Mouse (Mus musculus) heart, embryonic 11.5 days (tissue): ENCODE results near the gene Notch1. TPM values are rescaled to one million over a fixed set of nuclear protein-coding genes. Genes with fewer than 3 reads are reported as not detected.

ENCODE experiments used
- ATAC-seq: fragments of 200-750 bp; cut with Nextera tagmentation; replicated peaks from 2 replicates; pipeline ENCODE4 v1.8.0; 2017; ENCODE audit warnings: moderate library complexity; ENCODE audit not compliant: insufficient number of reproducible peaks, low FRiP score, low TSS enrichment
- H3K27ac ChIP-seq: fragments of 300-500 bp; sonication (generic); 2 replicates; pipeline ENCODE4 v1.5.1; 2014; ENCODE audit warnings: mild to moderate bottlenecking, low read depth, low read length
- H3K27me3 ChIP-seq: fragments of 300-500 bp; sonication (generic); 2 replicates; pipeline ENCODE4 v1.6.1; 2014; ENCODE audit warnings: mild to moderate bottlenecking, low read length, mixed read lengths; ENCODE audit not compliant: control insufficient read depth, insufficient read depth
- H3K36me3 ChIP-seq: fragments of 300-500 bp; sonication (generic); 2 replicates; pipeline ENCODE4 v1.6.1; 2014; ENCODE audit warnings: mild to moderate bottlenecking, low read length, moderate library complexity, mixed read lengths; ENCODE audit not compliant: control insufficient read depth, insufficient read depth
- H3K4me1 ChIP-seq: fragments of 300-500 bp; sonication (generic); 2 replicates; pipeline ENCODE4 v1.6.1; 2014; ENCODE audit warnings: low read length; ENCODE audit not compliant: control insufficient read depth, insufficient read depth
- H3K4me2 ChIP-seq: fragments of 300-500 bp; sonication (generic); 2 replicates; pipeline ENCODE4 v1.6.1; 2014; ENCODE audit warnings: mild to moderate bottlenecking, moderate library complexity
- H3K4me3 ChIP-seq: fragments of 300-500 bp; sonication (generic); 2 replicates; pipeline ENCODE4 v1.5.1; 2014; ENCODE audit warnings: low read depth, low read length
- H3K9ac ChIP-seq: fragments of 300-500 bp; sonication (generic); 2 replicates; pipeline ENCODE4 v1.6.1; 2014; ENCODE audit warnings: mild to moderate bottlenecking, low read depth, low read length, moderate library complexity
- H3K9me3 ChIP-seq: fragments of 300-500 bp; sonication (generic); replicated peaks from 2 replicates; pipeline ENCODE4 v1.6.1; 2016; ENCODE audit warnings: low read length; ENCODE audit not compliant: control insufficient read depth
- WGBS: fragments of 180-500 bp; shearing (Covaris S2); extraction: QIAGEN DNeasy Blood & Tissue Kit; methylation state at CpG from one replicate; pipeline ENCODE4 v1.1.7; 2014; ENCODE audit not compliant: insufficient replicate concordance; 5-methylcytosine and 5-hydroxymethylcytosine counted together
- polyA plus RNA-seq: library from polyadenylated mRNA; unstranded; fragments of >200 nt; fragmentation: Nextera tagmentation; extraction: Ambion mirVana; gene quantifications from 2 replicates; pipeline ENCODE4 v1.2.1, GENCODE M21; 2014

Notch1 gene
- polyA plus RNA-seq, 1 experiment from 2014 or later: 23.5 TPM

- Histone ChIP-seq H3K4me3 (no peak overlapping the region), H3K9me3 (no peaks in the 10 kb centered on the region), H3K4me1 (peaks cover 20% of the 10 kb centered on the region), H3K36me3 (peaks cover 13% of the 10 kb centered on the region), H3K9ac (no peak overlapping the region), H3K4me2 (no peak overlapping the region), H3K27ac (no peak overlapping the region), H3K27me3 (no peaks in the 10 kb centered on the region)
- no peak for ATAC-seq
- WGBS: 66% methylated on average over 5 of the region's 5 CpGs
Observed at GRCm38 (mm10) chr2:26461667-26462066, 54.8 kb downstream of the Notch1 start.

- Histone ChIP-seq H3K27ac (no peak overlapping the region), H3K4me3 (no peak overlapping the region), H3K4me2 (no peak overlapping the region), H3K4me1 (peaks cover 20% of the 10 kb centered on the region), H3K27me3 (no peaks in the 10 kb centered on the region), H3K9me3 (no peaks in the 10 kb centered on the region), H3K9ac (no peak overlapping the region), H3K36me3 (peaks cover 13% of the 10 kb centered on the region)
- no peak for ATAC-seq
- 86% methylated on average over 13 of the region's 13 CpGs for whole genome bisulfite sequencing
Observed at GRCm38 (mm10) chr2:26460837-26461236, 55.6 kb downstream of the Notch1 start.

GRCm38 (mm10) chr2:26460097-26460646 is 56.3 kb downstream of the Notch1 start:
- H3K9me3 ChIP-seq: no peaks in the 10 kb centered on the region
- H3K27me3 ChIP-seq: no peaks in the 10 kb centered on the region
- no peak overlapping the region for H3K9ac ChIP-seq
- H3K27ac ChIP-seq: no peak overlapping the region
- no peak overlapping the region for H3K4me3 ChIP-seq
- no peak overlapping the region for H3K4me2 ChIP-seq
- H3K36me3 ChIP-seq: peaks cover 13% of the 10 kb centered on the region
- H3K4me1 ChIP-seq: peaks cover 20% of the 10 kb centered on the region
- WGBS: 87% methylated on average over 16 of the region's 16 CpGs
- peak; percentile 11; the same call in 1 of the 2 replicates for ATAC-seq

- Histone ChIP-seq H3K4me3 (no peak overlapping the region), H3K9ac (no peak overlapping the region), H3K27me3 (no peaks in the 10 kb centered on the region), H3K4me2 (no peak overlapping the region), H3K4me1 (peaks cover 20% of the 10 kb centered on the region), H3K27ac (no peak overlapping the region), H3K9me3 (no peaks in the 10 kb centered on the region), H3K36me3 (peaks cover 11% of the 10 kb centered on the region)
- WGBS: 35% methylated on average over 6 of the region's 6 CpGs
- peak; percentile 19; the same call in 1 of the 2 replicates for ATAC-seq
Observed at GRCm38 (mm10) chr2:26459478-26459877, 57.0 kb downstream of the Notch1 start.

GRCm38 (mm10) chr2:26458402-26459124 is 57.9 kb downstream of the Notch1 start:
- H3K4me2 ChIP-seq: no peak overlapping the region
- no peak for ATAC-seq
- H3K9ac ChIP-seq: no peak overlapping the region
- peaks cover 20% of the 10 kb centered on the region for H3K4me1 ChIP-seq
- WGBS: 32% methylated on average over 7 of the region's 7 CpGs
- no peak overlapping the region for H3K4me3 ChIP-seq
- H3K27me3 ChIP-seq: no peaks in the 10 kb centered on the region
- H3K36me3 ChIP-seq: peaks cover 9% of the 10 kb centered on the region
- H3K9me3 ChIP-seq: no peaks in the 10 kb centered on the region
- no peak overlapping the region for H3K27ac ChIP-seq

- Histone ChIP-seq H3K27ac (no peak overlapping the region), H3K4me1 (peaks cover 13% of the 10 kb centered on the region), H3K36me3 (no peaks in the 10 kb centered on the region), H3K4me2 (no peak overlapping the region), H3K9ac (no peak overlapping the region), H3K27me3 (no peaks in the 10 kb centered on the region), H3K4me3 (no peak overlapping the region), H3K9me3 (no peaks in the 10 kb centered on the region)
- 23% methylated on average over 5 of the region's 5 CpGs for WGBS
- ATAC-seq: no peak
Observed at GRCm38 (mm10) chr2:26449121-26450060, 67.1 kb downstream of the Notch1 start.

GRCm38 (mm10) chr2:26447451-26447850 is 69.0 kb downstream of the Notch1 start:
- ATAC-seq: no peak
- no peaks in the 10 kb centered on the region for H3K9me3 ChIP-seq
- no peak overlapping the region for H3K27ac ChIP-seq
- H3K4me3 ChIP-seq: no peak overlapping the region
- H3K4me1 ChIP-seq: peaks cover 20% of the 10 kb centered on the region
- H3K27me3 ChIP-seq: no peaks in the 10 kb centered on the region
- 63% methylated on average over 1 of the region's 1 CpGs for WGBS
- no peak overlapping the region for H3K9ac ChIP-seq
- no peak overlapping the region for H3K4me2 ChIP-seq
- H3K36me3 ChIP-seq: no peaks in the 10 kb centered on the region

- Histone ChIP-seq H3K4me2 (peak overlapping the region; percentile 72), H3K4me1 (peaks cover 20% of the 10 kb centered on the region), H3K9ac (peak overlapping the region; percentile 75), H3K27ac (peak overlapping the region; percentile 91), H3K4me3 (peak overlapping the region; percentile 93), H3K27me3 (no peaks in the 10 kb centered on the region), H3K9me3 (no peaks in the 10 kb centered on the region), H3K36me3 (no peaks in the 10 kb centered on the region)
- 71% methylated on average over 4 of the region's 4 CpGs for WGBS
- no peak for ATAC-seq
Observed at GRCm38 (mm10) chr2:26446671-26447070, 69.8 kb downstream of the Notch1 start.
